Mouse (Mus musculus) G1E (cell line): ENCODE measurements around the gene Olfr1410.

Experiments used
- CTCF ChIP-seq: IDR thresholded peaks from 2 replicates; pipeline ENCODE4 v1.5.1; 2012; ENCODE audit warnings: low read depth, low read length, inconsistent platforms, mixed read lengths
- GATA1 ChIP-seq: IDR thresholded peaks from 2 replicates; pipeline ENCODE4 v1.6.1; 2012; ENCODE audit warnings: borderline replicate concordance, low read length, inconsistent platforms, mixed read lengths

DNA sequence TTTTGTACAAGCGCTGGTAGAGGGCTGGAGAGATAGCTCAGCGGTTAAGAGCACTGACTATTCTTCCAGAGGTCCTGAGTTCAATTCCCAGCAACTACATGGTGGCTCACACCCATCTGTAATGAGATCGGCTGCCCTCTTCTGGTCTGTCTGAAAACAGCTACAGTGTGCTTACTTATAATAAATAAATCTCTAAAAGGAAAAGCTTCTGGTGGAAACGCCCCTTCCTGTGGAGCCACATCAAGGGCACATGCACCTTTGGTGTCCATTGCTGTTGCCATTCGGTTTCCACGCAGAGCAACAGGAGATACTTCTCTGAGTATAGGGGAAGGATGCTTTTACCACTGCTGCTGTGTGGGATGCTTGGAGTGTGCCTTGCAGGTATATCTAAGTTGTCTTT is 27.4 kb downstream of the Olfr1410 start:
- TF ChIP-seq CTCF (no peak), GATA1 (no peak)
